Mouse (Mus musculus): ENCODE data around the gene Tmem254b. TPM values are rescaled to one million over a fixed set of nuclear protein-coding genes. Genes with fewer than 3 reads are reported as not detected.
"Not testable (repeated sequence)": the region's sequence is repeated elsewhere in the genome, so short reads cannot be mapped to it uniquely, and the experiment has no call there.

Gene Tmem254b
- 16.1 and 19.9 TPM in 2 replicates for polyA plus RNA-seq (2015; fragmentation: Nextera tagmentation; extraction: Ambion mirVana)

- DNase-seq (ENCODE audit: low spot score): not testable (repeated sequence)
Measured at GRCm38 (mm10) chr14:26206926-26207247, at the start of gene Tmem254b. Gene Tmem254b, minus strand, starts transcription at chr14:26207041.

- DNase-seq (ENCODE audit: low spot score): not testable (repeated sequence)
Measured at GRCm38 (mm10) chr14:26237183-26237582, 30.3 kb upstream of the Tmem254b start.

- not testable (repeated sequence) for DNase-seq (ENCODE audit: low spot score)
Measured at GRCm38 (mm10) chr14:26216233-26217000, 9.6 kb upstream of the Tmem254b start.

DNA sequence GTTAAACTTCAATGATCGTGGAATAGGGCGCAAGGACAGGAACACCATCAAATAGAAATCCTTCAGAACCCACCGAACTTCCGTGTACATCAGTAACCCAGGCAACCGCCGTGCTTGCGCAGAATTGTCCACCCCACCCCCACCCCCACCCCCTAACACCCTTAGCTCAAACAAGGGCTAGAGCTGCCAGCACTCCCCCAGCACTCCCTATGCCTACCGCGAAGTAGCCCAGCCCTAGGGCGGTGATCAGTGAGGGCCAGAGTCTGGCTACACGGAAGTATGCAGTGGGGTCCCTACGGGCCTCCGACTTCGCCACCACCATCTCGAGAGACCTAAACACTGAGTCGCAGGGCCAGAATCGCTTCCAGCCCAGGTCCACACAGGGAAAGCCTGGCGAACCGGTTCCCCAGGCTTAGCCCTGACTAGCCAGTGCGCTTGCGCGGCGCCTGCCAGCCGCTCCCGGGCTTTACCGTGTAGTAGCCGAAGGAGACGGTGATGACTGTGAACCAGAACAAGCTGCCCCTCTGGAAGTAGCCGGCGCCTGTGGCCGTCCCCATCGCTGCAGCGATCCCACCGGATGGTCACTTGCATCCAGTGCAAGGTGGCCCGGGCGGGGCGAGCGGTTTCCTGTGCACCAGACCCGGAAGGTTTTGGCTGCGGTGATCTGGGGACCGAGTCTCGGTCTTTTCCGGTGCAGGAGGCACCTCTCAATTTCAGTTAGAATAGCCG, 480 bp downstream of the Tmem254b start:
- DNase-seq (ENCODE audit: low spot score): not testable (repeated sequence)

GRCm38 (mm10) chr14:26197851-26198250, 9.0 kb downstream of the Tmem254b start:
- not testable (repeated sequence) for DNase-seq (ENCODE audit: low spot score)

- DNase-seq (ENCODE audit: low spot score): not testable (repeated sequence)
Measured at GRCm38 (mm10) chr14:26188361-26188760, 18.5 kb downstream of the Tmem254b start.

- not testable (repeated sequence) for DNase-seq (ENCODE audit: low spot score)
Measured at GRCm38 (mm10) chr14:26186638-26187037, 20.2 kb downstream of the Tmem254b start.

DNA sequence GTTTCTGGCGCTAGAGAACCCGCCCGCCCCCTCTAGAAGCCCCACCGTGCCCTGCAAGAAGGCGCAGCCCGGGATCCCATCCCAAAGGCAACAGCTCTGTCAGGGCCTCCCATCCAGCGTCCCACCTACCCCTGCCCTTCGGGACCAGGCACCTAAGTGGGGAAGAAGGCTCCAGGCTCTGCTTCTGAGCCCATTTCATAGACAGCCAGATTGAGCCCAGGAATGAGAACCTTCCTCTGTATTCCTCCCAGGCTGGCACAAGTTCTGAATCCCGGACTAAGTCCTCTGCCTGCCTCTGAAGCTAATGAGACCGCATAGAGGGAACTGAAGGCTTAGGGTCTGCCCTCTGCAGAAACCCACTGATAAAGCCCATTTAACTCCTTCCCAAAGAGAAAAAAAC, 24.5 kb downstream of the Tmem254b start, which contains the start of gene Plac9b:
Plac9b (minus strand) TSS at position 101 of the 400 bp plus-strand sequence.
- DNase-seq (ENCODE audit: low spot score): not testable (repeated sequence)

DNA sequence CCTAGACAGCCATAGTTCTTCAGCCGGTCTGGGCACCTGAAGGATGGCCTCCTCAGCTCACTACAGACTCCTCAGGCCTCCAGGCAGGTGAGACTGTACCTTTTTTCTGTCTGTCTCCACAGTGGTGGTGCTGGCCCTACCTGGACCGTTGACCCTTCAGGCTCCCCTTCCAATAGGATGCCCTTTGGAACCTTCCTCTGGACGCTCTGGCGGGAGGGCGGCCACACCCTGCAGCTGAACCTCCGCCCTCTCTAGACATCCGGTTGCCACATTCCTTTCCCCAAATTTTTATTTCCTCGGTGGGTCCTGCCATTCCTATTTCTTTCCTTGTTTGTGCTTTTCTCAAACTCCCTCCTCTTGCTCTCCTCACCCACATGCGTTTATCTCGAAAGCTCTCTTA, 25.2 kb downstream of the Tmem254b start:
- DNase-seq (ENCODE audit: low spot score): not testable (repeated sequence)

- not testable (repeated sequence) for DNase-seq (ENCODE audit: low spot score)
Measured at GRCm38 (mm10) chr14:26175028-26175427, 31.8 kb downstream of the Tmem254b start.

DNA sequence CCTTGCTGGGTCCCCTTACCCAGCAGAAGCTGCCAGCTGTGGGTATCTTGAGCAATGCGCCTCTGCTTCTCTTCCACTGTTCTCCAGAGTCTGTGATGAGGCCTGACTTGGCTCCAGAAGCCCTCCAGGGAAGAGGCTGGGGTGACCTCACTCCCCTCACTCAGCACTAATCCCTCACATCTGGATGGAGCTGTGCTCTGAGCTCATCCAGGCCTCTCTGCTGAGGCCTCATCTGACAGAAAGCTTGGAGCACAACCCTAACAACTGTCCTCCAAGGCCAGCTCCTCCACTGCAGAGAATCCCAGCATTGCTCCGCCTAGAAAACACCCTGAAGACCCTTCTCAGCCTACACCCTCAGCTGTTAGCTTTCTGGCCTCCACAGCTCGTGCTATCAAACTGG, 32.9 kb downstream of the Tmem254b start:
- DNase-seq (ENCODE audit: low spot score): not testable (repeated sequence)

DNA sequence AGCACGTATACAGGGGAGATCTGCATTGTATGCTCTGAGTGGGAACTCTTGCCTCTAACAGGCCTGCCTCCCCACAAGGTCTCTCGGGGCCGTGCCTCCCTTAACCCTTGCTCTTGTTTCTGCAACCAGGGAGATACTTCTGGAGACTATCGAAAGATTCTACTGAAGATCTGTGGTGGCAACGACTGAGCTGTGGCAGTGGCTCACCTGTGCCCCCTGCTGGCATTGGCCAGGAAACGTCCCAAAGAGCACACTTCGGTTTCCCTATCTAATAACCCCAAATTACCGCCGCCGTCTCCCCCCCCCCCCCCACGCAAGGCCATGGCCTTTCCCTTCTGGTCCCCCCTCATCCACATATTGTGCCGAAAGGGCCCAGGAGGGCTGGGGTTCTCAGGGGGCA, 41.6 kb downstream of the Tmem254b start:
- not testable (repeated sequence) for DNase-seq (ENCODE audit: low spot score)

GRCm38 (mm10) chr14:26162423-26162822, 44.4 kb downstream of the Tmem254b start:
- DNase-seq (ENCODE audit: low spot score): not testable (repeated sequence)

- DNase-seq (ENCODE audit: low spot score): not testable (repeated sequence)
Measured at GRCm38 (mm10) chr14:26161156-26161555, 45.7 kb downstream of the Tmem254b start.

- DNase-seq (ENCODE audit: low spot score): not testable (repeated sequence)
Measured at GRCm38 (mm10) chr14:26156032-26156431, 50.8 kb downstream of the Tmem254b start.

Other genes with a start within 250 kb of the Tmem254b start
- gene Duxbl1, start 228.5 kb downstream of the Tmem254b start, polyA plus RNA-seq (2015; fragmentation: Nextera tagmentation; extraction: Ambion mirVana): 0.24 and 0.34 TPM in 2 replicates
- 13.4 and 19.4 TPM in 2 replicates for gene Gm9780, start 164.3 kb downstream of the Tmem254b start, polyA plus RNA-seq (2015; fragmentation: Nextera tagmentation; extraction: Ambion mirVana)
- 26.7 and 29.1 TPM in 2 replicates for gene Tmem254c, start 139.7 kb downstream of the Tmem254b start, polyA plus RNA-seq (2015; fragmentation: Nextera tagmentation; extraction: Ambion mirVana)
- not detected in 2 replicates for gene Cphx2, start 125.5 kb downstream of the Tmem254b start, polyA plus RNA-seq (2015; fragmentation: Nextera tagmentation; extraction: Ambion mirVana)
- gene Cphx3, start 124.7 kb downstream of the Tmem254b start, polyA plus RNA-seq (2015; fragmentation: Nextera tagmentation; extraction: Ambion mirVana): not detected in 2 replicates
- not detected in 2 replicates for gene Duxbl2, start 88.7 kb downstream of the Tmem254b start, polyA plus RNA-seq (2015; fragmentation: Nextera tagmentation; extraction: Ambion mirVana)
- 14.2 and 16.5 TPM in 2 replicates for gene Plac9b, start 24.6 kb downstream of the Tmem254b start, polyA plus RNA-seq (2015; fragmentation: Nextera tagmentation; extraction: Ambion mirVana)
- gene Duxbl3, start 50.9 kb upstream of the Tmem254b start, polyA plus RNA-seq (2015; fragmentation: Nextera tagmentation; extraction: Ambion mirVana): 0.77 and 0.95 TPM in 2 replicates

All from thymus, postnatal 0 days (tissue).